Mouse (Mus musculus): ENCODE measurements around the gene Ergic3. TPM values are rescaled to one million over a fixed set of nuclear protein-coding genes. Genes with fewer than 3 reads are reported as not detected.

Gene Ergic3
- polyA plus RNA-seq, 1 experiment from 2014 or later, result 448 TPM

- no peaks in the 10 kb centered on the region for H3K27me3 ChIP-seq (ENCODE audit: control insufficient read depth, insufficient read depth, low read depth, low read length)
- no peaks in the 10 kb centered on the region for H3K9me3 ChIP-seq (replicated peaks; ENCODE audit: control insufficient read depth, low read length, poor library complexity, severe bottlenecking)
- peak overlapping the region; percentile 27; the same call in 1 of the 2 replicates for H3K4me2 ChIP-seq (ENCODE audit: low read length)
- no peak for ATAC-seq
- no peak overlapping the region for H3K4me3 ChIP-seq (ENCODE audit: low read depth, low read length)
- no peak overlapping the region for H3K9ac ChIP-seq (ENCODE audit: low read depth, low read length)
- H3K4me1 ChIP-seq (ENCODE audit: control insufficient read depth, insufficient read depth, low read length), result no peaks in the 10 kb centered on the region
- 9% methylated on average over 19 of the region's 19 CpGs for WGBS
- H3K36me3 ChIP-seq (ENCODE audit: control insufficient read depth, insufficient read depth, low read length), result no peaks in the 10 kb centered on the region
- H3K27ac ChIP-seq (ENCODE audit: low read length), result no peak overlapping the region
These were observed 40.1 kb downstream of the Ergic3 start for GRCm38 (mm10) chr2:156047929-156048328.

DNA sequence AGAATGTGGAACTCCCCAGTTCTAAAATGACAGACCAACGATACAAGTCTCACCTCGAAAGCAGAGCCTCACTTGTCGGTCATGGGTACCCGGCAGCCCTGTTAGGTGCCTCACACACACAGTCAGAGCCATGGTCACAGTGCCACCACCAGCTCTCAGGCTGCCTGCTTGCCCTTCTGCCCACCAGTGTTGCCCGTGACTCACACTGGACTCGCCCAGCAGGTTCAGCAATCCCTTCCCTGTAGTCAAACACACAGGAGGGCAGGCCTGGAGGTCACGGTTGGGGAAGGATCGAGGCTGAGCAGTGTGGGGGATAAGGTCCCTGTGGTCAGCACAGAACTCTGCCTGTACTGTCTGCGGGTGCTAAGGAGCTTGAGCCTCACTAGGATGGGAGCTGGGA is 45.0 kb downstream of the Ergic3 start, which contains the start of gene Fer1l4:
Fer1l4 (minus strand) TSS at position 132 of the 400 bp plus-strand sequence.
- H3K9ac ChIP-seq (ENCODE audit: low read depth, low read length), result no peak within 1 kb of the TSS
- H3K36me3 ChIP-seq (ENCODE audit: control insufficient read depth, insufficient read depth, low read length), result no peaks in the 10 kb centered on the region
- ATAC-seq, result no peak
- H3K27ac ChIP-seq (ENCODE audit: low read length), result no peak within 1 kb of the TSS
- no peaks in the 10 kb centered on the region for H3K4me1 ChIP-seq (ENCODE audit: control insufficient read depth, insufficient read depth, low read length)
- H3K4me3 ChIP-seq (ENCODE audit: low read depth, low read length), result no peak within 1 kb of the TSS
- WGBS, result 87% methylated on average over 9 of the region's 9 CpGs
- H3K27me3 ChIP-seq (ENCODE audit: control insufficient read depth, insufficient read depth, low read depth, low read length), result no peaks in the 10 kb centered on the region
- no peak within 1 kb of the TSS for H3K4me2 ChIP-seq (ENCODE audit: low read length)
- no peaks in the 10 kb centered on the region for H3K9me3 ChIP-seq (replicated peaks; ENCODE audit: control insufficient read depth, low read length, poor library complexity, severe bottlenecking)

DNA sequence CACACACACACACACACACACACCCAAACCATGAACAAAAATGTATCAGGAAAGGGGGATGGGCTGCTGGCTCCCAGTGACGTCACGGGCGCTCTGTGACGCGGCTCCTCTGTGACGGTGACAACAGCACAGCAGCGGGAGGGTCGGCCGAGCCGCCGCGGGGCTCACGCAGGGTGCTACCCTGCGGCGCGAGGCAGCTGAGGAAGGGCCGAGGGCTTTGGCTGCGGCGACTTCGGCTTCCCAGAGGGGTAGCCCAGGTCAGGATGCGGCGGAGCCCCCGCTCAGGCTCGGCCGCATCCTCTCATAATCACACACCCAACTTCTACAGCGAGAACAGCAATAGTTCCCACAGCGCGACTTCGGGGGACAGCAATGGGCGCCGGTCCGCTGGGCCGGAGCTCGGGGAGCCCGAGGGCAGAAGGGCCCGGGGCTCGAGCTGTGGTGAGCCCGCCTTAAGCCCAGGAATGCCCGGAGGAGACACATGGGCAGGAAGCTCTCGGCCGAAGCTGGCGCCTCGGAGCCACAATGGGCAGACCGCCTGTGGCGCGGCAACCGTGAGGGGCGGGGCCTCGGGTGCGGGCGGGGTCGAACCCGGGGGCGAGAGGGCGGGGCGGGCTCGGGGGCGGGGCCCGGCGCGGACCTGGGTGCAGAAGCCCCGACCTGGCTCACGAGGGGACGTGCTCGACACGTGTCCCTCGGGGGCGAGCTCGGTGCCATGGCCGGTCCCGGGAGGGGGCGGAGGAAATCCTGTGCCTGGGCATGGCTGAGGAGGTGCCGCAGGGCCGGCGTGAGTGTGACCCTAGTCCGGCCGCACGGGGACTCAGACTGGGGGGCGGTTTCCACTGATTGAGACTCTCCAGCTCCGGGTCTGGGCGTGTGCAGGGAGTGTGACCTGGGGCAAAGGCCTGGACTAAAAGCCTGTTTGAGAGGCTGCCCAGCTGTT is 57.5 kb downstream of the Ergic3 start, which contains the start of gene Spag4:
Spag4 (plus strand) TSS at position 77 of the 943 bp plus-strand sequence.
- WGBS, result 0% methylated on average over 69 of the region's 81 CpGs
- H3K27ac ChIP-seq (ENCODE audit: low read length), result peak within 1 kb of the TSS; percentile 83

GRCm38 (mm10) chr2:156066126-156066525 is 58.3 kb downstream of the Ergic3 start:
- peaks cover 18% of the 10 kb centered on the region for H3K36me3 ChIP-seq (ENCODE audit: control insufficient read depth, insufficient read depth, low read length)
- H3K9me3 ChIP-seq (replicated peaks; ENCODE audit: control insufficient read depth, low read length, poor library complexity, severe bottlenecking), result no peaks in the 10 kb centered on the region
- no peaks in the 10 kb centered on the region for H3K27me3 ChIP-seq (ENCODE audit: control insufficient read depth, insufficient read depth, low read depth, low read length)
- peak overlapping the region; percentile 97 for H3K4me2 ChIP-seq (ENCODE audit: low read length)
- WGBS, result 33% methylated on average over 10 of the region's 10 CpGs
- peak overlapping the region; percentile 80 for H3K4me3 ChIP-seq (ENCODE audit: low read depth, low read length)
- H3K4me1 ChIP-seq (ENCODE audit: control insufficient read depth, insufficient read depth, low read length), result peaks cover 10% of the 10 kb centered on the region
- no peak overlapping the region for H3K27ac ChIP-seq (ENCODE audit: low read length)
- peak overlapping the region; percentile 85 for H3K9ac ChIP-seq (ENCODE audit: low read depth, low read length)
- peak; percentile 30; the same call in 1 of the 2 replicates for ATAC-seq

More for the DNA sequence above, 57.5 kb downstream of the Ergic3 start, which contains the start of gene Spag4:
- H3K4me1 ChIP-seq (ENCODE audit: control insufficient read depth, insufficient read depth, low read length), result peaks cover 10% of the 10 kb centered on the region
- H3K9me3 ChIP-seq (replicated peaks; ENCODE audit: control insufficient read depth, low read length, poor library complexity, severe bottlenecking), result no peaks in the 10 kb centered on the region
- ATAC-seq, result peak; percentile 74
- peak within 1 kb of the TSS; percentile 97 for H3K4me2 ChIP-seq (ENCODE audit: low read length)
- peak within 1 kb of the TSS; percentile 85 for H3K9ac ChIP-seq (ENCODE audit: low read depth, low read length)
- H3K27me3 ChIP-seq (ENCODE audit: control insufficient read depth, insufficient read depth, low read depth, low read length), result no peaks in the 10 kb centered on the region
- peaks cover 15% of the 10 kb centered on the region for H3K36me3 ChIP-seq (ENCODE audit: control insufficient read depth, insufficient read depth, low read length)
- H3K4me3 ChIP-seq (ENCODE audit: low read depth, low read length), result peak within 1 kb of the TSS; percentile 80

Other genes starting within 250 kb of the Ergic3 start
- gene Mmp24, start 232.7 kb upstream of the Ergic3 start, polyA plus RNA-seq (2015; fragmentation: Nextera tagmentation; extraction: Ambion mirVana), result 16.4 and 16.7 TPM in 2 replicates
- gene BC029722, start 188.6 kb upstream of the Ergic3 start, polyA plus RNA-seq (2015; fragmentation: Nextera tagmentation; extraction: Ambion mirVana), result 38.9 and 44.0 TPM in 2 replicates
- gene Eif6, start 181.1 kb upstream of the Ergic3 start, polyA plus RNA-seq (2015; fragmentation: Nextera tagmentation; extraction: Ambion mirVana), result 134 and 136 TPM in 2 replicates
- 0.49 and 0.51 TPM in 2 replicates for gene Fam83c, start 173.2 kb upstream of the Ergic3 start, polyA plus RNA-seq (2015; fragmentation: Nextera tagmentation; extraction: Ambion mirVana)
- 63.3 and 66.8 TPM in 2 replicates for gene Uqcc1, start 77.7 kb upstream of the Ergic3 start, polyA plus RNA-seq (2015; fragmentation: Nextera tagmentation; extraction: Ambion mirVana)
- gene Gm15557, start 67.3 kb upstream of the Ergic3 start, polyA plus RNA-seq (2015; fragmentation: Nextera tagmentation; extraction: Ambion mirVana), result not detected in 2 replicates
- gene Gdf5, start 62.7 kb upstream of the Ergic3 start, polyA plus RNA-seq (2015; fragmentation: Nextera tagmentation; extraction: Ambion mirVana), result 0.95 and 1.8 TPM in 2 replicates
- 13.3 and 13.7 TPM in 2 replicates for gene Cep250, start 51.6 kb upstream of the Ergic3 start, polyA plus RNA-seq (2015; fragmentation: Nextera tagmentation; extraction: Ambion mirVana)
- 1.2 and 1.3 TPM in 2 replicates for gene 6430550D23Rik, start 68 bp upstream of the Ergic3 start, polyA plus RNA-seq (2015; fragmentation: Nextera tagmentation; extraction: Ambion mirVana)
- 0.30 TPM in 1 of 2 replicates, not detected in the other for gene Fer1l4, start 44.9 kb downstream of the Ergic3 start, polyA plus RNA-seq (2015; fragmentation: Nextera tagmentation; extraction: Ambion mirVana)
- gene Spag4, start 57.1 kb downstream of the Ergic3 start, polyA plus RNA-seq (2015; fragmentation: Nextera tagmentation; extraction: Ambion mirVana), result 7.2 and 7.8 TPM in 2 replicates
- gene Cpne1, start 103.9 kb downstream of the Ergic3 start, polyA plus RNA-seq (2015; fragmentation: Nextera tagmentation; extraction: Ambion mirVana), result 23.2 and 25.8 TPM in 2 replicates
- 26.2 and 30.1 TPM in 2 replicates for gene Rbm12, start 103.9 kb downstream of the Ergic3 start, polyA plus RNA-seq (2015; fragmentation: Nextera tagmentation; extraction: Ambion mirVana)
- 21.8 and 22.3 TPM in 2 replicates for gene Gm28036, start 119.0 kb downstream of the Ergic3 start, polyA plus RNA-seq (2015; fragmentation: Nextera tagmentation; extraction: Ambion mirVana)
- 381 and 383 TPM in 2 replicates for gene Romo1, start 136.0 kb downstream of the Ergic3 start, polyA plus RNA-seq (2015; fragmentation: Nextera tagmentation; extraction: Ambion mirVana)
- 35.3 and 37.6 TPM in 2 replicates for gene Nfs1, start 136.1 kb downstream of the Ergic3 start, polyA plus RNA-seq (2015; fragmentation: Nextera tagmentation; extraction: Ambion mirVana)
- gene Rbm39, start 172.2 kb downstream of the Ergic3 start, polyA plus RNA-seq (2015; fragmentation: Nextera tagmentation; extraction: Ambion mirVana), result 406 and 441 TPM in 2 replicates
- gene Phf20, start 188.4 kb downstream of the Ergic3 start, polyA plus RNA-seq (2015; fragmentation: Nextera tagmentation; extraction: Ambion mirVana), result 132 and 136 TPM in 2 replicates